Mouse (Mus musculus) cerebellum, adult 2 months (tissue): ENCODE measurements around the gene Kif17. TPM values are rescaled to one million over a fixed set of nuclear protein-coding genes. Genes with fewer than 3 reads are reported as not detected.

ENCODE experiments used
- DNase-seq, 2 experiments: peaks; one replicate each; pipeline ENCODE4 v3.0.0; 2021
- H3K27ac ChIP-seq: fragments of 200-500 bp; 2 replicates; pipeline ENCODE4 v1.5.1; 2012; ENCODE audit warnings: low read length, control low read depth, inconsistent platforms; ENCODE audit not compliant: insufficient read depth
- H3K27me3 ChIP-seq: fragments of 200-500 bp; 2 replicates; pipeline ENCODE4 v1.6.1; 2012; ENCODE audit warnings: inconsistent platforms, mild to moderate bottlenecking, low read length, moderate library complexity; ENCODE audit not compliant: control insufficient read depth, insufficient read depth
- H3K4me1 ChIP-seq: fragments of 200-500 bp; 2 replicates; pipeline ENCODE4 v1.6.1; 2011; ENCODE audit warnings: low read length; ENCODE audit not compliant: control insufficient read depth, insufficient read depth
- H3K4me3 ChIP-seq: fragments of 200-500 bp; replicated peaks from 2 replicates; pipeline ENCODE3; 2011; ENCODE audit warnings: mild to moderate bottlenecking, low read depth, low read length, control low read depth; ENCODE audit not compliant: insufficient read depth
- CTCF ChIP-seq: fragments of 200-500 bp; IDR thresholded peaks from 2 replicates; pipeline ENCODE4 v1.5.1; 2011; ENCODE audit warnings: low read depth, mild to moderate bottlenecking, control low read depth, low read length, moderate library complexity, borderline replicate concordance; ENCODE audit not compliant: insufficient read depth
- POLR2A ChIP-seq: fragments of 200-500 bp; IDR thresholded peaks from 2 replicates; pipeline ENCODE4 v1.6.1; 2011; ENCODE audit warnings: low read length, control low read depth, borderline replicate concordance; ENCODE audit not compliant: insufficient read depth
- WGBS: fragments of 180-500 bp; shearing (Covaris S2); methylation state at CpG from one replicate; pipeline ENCODE4 v1.1.7; 2018; 5-methylcytosine and 5-hydroxymethylcytosine counted together
- polyA plus RNA-seq: library from polyadenylated mRNA; depleted of rRNA; stranded (reverse); fragments of >200 nt; gene quantifications from 2 replicates; pipeline ENCODE4 v1.2.3, GENCODE M21; 2012

Kif17 gene
- polyA plus RNA-seq, 1 experiment: 12.7 TPM

DNA sequence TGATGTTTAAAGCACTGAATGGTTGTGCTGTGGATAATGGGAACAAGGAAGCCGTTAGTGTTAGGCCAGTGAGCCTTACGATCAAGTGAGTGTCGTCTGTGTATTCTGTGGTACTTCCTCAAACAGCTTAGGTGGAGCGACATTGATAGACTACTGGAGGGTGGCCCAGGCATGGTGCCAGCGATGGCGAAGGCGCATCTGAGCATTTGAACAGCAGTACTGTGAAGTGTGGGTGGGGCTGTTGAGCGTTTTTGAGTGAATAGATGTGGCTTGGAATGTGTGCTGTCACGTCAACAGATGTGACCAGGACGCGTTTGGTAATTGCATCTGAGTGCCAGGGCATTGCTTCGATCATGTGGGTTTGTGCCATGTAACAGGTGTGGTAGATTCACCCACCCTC lies 57.5 kb downstream of the Kif17 start:
- TF ChIP-seq CTCF (no peak), POLR2A (no peak)
- DNase-seq: no peak

DNA sequence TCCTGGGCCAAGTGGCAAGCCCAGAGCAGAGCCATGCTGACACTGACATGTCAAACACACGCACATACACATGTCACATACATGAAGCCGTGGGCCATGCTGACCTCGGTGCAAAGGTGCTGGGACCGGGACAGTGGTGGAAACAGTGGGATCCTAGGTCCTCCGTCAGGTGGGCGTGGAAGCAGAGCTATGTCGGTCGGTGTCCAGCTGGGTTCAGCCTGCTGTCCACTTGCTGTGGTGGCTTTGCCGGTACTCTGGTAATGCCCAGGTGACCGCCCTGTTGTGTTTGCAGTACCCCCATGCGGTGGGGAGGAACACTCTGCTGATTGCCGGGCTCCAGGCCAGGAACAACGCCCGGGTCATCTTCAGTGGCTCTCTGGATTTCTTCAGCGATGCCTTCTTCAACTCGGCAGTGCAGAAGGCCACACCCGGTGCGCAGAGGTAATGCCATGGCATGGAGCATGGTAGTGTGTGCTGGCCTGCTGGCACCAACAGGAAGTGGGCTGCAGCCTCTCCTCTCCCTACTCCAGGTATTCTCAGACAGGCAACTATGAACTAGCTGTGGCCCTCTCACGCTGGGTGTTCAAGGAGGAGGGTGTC lies 60.2 kb downstream of the Kif17 start:
- Histone ChIP-seq H3K4me1 (peaks cover 6% of the 10 kb centered on the region), H3K4me3 (no peak overlapping the region), H3K27me3 (no peaks in the 10 kb centered on the region), H3K27ac (no peak overlapping the region)
- DNase-seq: no peak
- WGBS: 88% methylated on average over 19 of the region's 19 CpGs
- TF ChIP-seq POLR2A (no peak), CTCF (no peak)

More for the DNA sequence above, 57.5 kb downstream of the Kif17 start:
- H3K4me3 ChIP-seq: no peak overlapping the region
- peaks cover 6% of the 10 kb centered on the region for H3K4me1 ChIP-seq
- no peaks in the 10 kb centered on the region for H3K27me3 ChIP-seq
- no peak overlapping the region for H3K27ac ChIP-seq
- WGBS: 69% methylated on average over 12 of the region's 12 CpGs

DNA sequence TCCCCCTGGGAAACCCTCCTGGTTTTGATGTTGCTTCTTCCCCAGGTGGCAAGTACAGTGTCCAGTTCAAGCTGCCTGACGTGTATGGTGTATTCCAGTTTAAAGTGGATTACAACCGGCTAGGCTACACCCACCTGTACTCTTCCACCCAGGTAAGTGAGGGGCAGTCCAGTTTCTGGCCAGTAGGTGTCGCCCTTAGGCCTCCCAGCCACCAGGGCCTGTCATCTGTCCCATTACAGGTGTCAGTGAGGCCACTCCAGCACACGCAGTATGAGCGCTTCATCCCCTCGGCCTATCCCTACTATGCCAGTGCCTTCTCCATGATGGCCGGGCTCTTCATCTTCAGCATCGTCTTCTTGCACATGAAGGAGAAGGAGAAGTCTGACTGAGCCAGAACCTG lies 61.4 kb downstream of the Kif17 start:
- WGBS: 47% methylated on average over 8 of the region's 8 CpGs
- Histone ChIP-seq H3K4me3 (no peak overlapping the region), H3K27ac (no peak overlapping the region), H3K27me3 (no peaks in the 10 kb centered on the region), H3K4me1 (peaks cover 4% of the 10 kb centered on the region; the same call in 1 of the 2 replicates)
- TF ChIP-seq POLR2A (no peak), CTCF (peak; percentile 93)
- peak; percentile 56 to 73 for DNase-seq

DNA sequence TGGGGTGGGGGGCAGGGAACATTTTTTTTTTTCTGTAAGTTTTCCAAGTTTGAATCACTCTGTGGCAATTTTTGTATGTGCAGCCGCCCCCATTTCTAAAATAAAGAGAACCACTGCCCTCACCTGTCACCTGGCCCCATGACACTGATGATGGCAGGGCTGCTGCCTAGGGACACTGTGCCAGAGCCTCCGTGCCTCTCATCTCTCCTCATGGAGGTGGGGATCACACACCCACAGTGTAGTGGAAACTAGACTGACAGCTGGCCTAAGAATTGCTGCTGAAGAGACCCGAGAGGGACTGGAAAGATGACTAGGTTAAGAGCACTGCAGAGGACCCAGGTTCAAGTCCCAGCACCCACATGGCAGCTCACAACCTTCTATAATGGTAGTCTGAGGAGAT lies 61.9 kb downstream of the Kif17 start:
- no peak overlapping the region for H3K27ac ChIP-seq
- H3K4me3 ChIP-seq: no peak overlapping the region
- peaks cover 4% of the 10 kb centered on the region; the same call in 1 of the 2 replicates for H3K4me1 ChIP-seq
- no peaks in the 10 kb centered on the region for H3K27me3 ChIP-seq
- TF ChIP-seq CTCF: no peak
- no peak for TF ChIP-seq POLR2A
- no peak for DNase-seq
- WGBS: 82% methylated on average over 3 of the region's 3 CpGs

DNA sequence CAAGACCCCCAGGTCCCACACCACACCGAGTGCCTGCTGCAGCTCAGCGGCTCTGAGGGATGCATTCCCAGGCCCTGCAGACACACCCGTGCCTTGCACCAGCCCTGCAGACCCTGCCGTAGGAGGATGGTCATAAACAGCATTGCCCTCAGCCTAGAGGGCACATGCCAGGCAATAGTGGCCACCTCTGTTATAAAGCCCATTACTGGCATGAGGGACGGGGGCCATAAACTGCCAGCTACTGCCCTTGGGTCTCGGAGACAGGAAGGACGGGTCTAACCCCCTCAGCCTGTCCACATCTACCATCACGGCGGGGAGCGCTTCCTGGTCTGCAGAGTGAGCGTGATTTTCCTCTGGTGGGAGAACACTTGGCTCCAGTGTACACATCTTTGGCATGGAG lies 62.8 kb downstream of the Kif17 start:
- WGBS: 84% methylated on average over 11 of the region's 11 CpGs
- Histone ChIP-seq H3K4me1 (no peaks in the 10 kb centered on the region), H3K27me3 (no peaks in the 10 kb centered on the region), H3K4me3 (no peak overlapping the region), H3K27ac (no peak overlapping the region)
- no peak for TF ChIP-seq CTCF
- TF ChIP-seq POLR2A: no peak
- no peak for DNase-seq

DNA sequence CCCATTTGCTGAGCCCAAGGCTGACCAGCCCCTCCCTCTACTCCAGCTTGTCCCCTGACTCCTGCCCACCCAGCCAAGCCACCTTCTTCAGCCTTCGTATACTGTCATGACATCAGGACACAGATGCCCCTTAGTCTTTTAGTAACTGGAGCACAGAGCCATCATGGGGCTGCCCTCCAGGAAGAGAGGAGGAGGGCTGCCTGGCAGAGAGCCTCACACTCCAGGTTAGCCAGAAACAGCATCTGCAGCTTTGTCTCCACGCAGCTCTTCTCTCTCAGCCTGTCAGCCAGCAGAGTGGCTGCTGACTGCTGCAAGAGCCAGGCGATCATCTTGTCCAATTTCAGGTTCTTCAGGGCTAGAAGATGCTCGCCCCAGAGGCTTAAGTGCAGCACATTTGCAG lies 63.6 kb downstream of the Kif17 start:
- Histone ChIP-seq H3K4me3 (no peak overlapping the region), H3K27me3 (no peaks in the 10 kb centered on the region), H3K27ac (no peak overlapping the region), H3K4me1 (no peaks in the 10 kb centered on the region)
- TF ChIP-seq CTCF (no peak), POLR2A (no peak)
- DNase-seq: no peak
- WGBS: 30% methylated on average over 4 of the region's 4 CpGs

DNA sequence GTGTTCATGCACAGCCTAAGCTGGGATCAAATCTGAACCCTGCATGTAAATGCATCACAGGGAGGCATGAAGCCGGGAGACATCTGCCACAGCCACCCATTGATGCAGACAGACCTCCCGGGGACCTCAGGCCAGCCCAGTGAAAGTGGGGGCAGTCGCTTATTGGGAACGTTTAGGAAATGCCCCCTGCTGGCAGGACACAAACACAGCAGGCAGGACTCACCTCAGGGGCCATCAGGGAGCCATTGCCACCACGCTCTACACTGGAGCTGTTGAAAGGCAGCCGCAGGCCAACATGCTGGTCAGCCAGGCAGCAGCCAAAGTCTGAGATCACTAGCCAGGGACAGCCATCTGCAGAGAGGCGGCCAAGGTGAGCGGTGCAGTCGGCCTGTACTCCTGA lies 65.5 kb downstream of the Kif17 start:
- no peak for DNase-seq
- H3K4me1 ChIP-seq: no peaks in the 10 kb centered on the region
- H3K4me3 ChIP-seq: no peak overlapping the region
- 29% methylated on average over 9 of the region's 9 CpGs for WGBS
- no peak overlapping the region for H3K27ac ChIP-seq
- TF ChIP-seq CTCF (no peak), POLR2A (no peak)
- no peaks in the 10 kb centered on the region for H3K27me3 ChIP-seq

DNA sequence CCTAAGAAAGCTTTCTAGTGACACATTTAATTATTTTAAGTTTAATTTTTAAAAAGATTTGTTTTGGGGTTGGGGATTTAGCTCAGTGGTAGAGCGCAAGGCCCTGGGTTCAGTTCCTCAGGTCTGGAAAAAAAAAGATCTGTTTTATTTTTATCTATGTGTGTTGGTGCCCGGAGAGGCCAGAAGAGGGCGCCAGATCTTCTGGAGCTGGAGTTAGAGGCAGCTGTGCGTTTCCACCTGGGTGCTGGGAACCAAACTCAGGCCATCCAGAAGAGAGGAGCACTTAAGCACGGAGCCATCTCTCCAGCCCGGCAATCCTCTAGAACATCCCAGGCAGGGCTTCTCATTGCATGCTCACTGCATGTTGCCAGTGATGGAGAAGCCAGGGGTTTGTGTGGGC lies 66.1 kb downstream of the Kif17 start:
- DNase-seq: no peak
- TF ChIP-seq CTCF: peak; percentile 20; the same call in 1 of the 2 replicates
- no peak for TF ChIP-seq POLR2A
- no peaks in the 10 kb centered on the region for H3K27me3 ChIP-seq
- H3K4me1 ChIP-seq: no peaks in the 10 kb centered on the region
- no peak overlapping the region for H3K4me3 ChIP-seq
- H3K27ac ChIP-seq: no peak overlapping the region
- 94% methylated on average over 6 of the region's 6 CpGs for WGBS
